Mouse (Mus musculus) c-Kit-positive CD71-negative TER-119-negative erythroid progenitor cells, embryonic 14.5 days (primary cell): ENCODE data around the gene Snx30.
A peak's percentile ranks its signal among the peaks of the same experiment; 100 is the strongest.
"Not testable (repeated sequence)": the region's sequence is repeated elsewhere in the genome, so short reads cannot be mapped to it uniquely, and the experiment has no call there.

Source experiments
- DNase-seq: peaks from one replicate; pipeline ENCODE4 v3.0.0-alpha.2; 2013; ENCODE audit warnings: low read depth

Snx30 gene

GRCm38 (mm10) chr4:59805181-59805967, at the start of gene Snx30:
Gene Snx30 (plus strand): TSS chr4:59805840.
- peak; percentile 82 for DNase-seq

- no peak for DNase-seq
Observed at GRCm38 (mm10) chr4:59756332-59757082, 49.1 kb upstream of the Snx30 start.

GRCm38 (mm10) chr4:59757452-59758435, 47.9 kb upstream of the Snx30 start:
- no peak for DNase-seq

GRCm38 (mm10) chr4:59760016-59760415, 45.6 kb upstream of the Snx30 start:
- no peak for DNase-seq

GRCm38 (mm10) chr4:59760636-59761364, 44.8 kb upstream of the Snx30 start:
- DNase-seq: no peak

- no peak for DNase-seq
Observed at GRCm38 (mm10) chr4:59761365-59761729, 44.3 kb upstream of the Snx30 start.

- no peak for DNase-seq
Observed at GRCm38 (mm10) chr4:59764950-59765349, 40.7 kb upstream of the Snx30 start.

- no peak for DNase-seq
Observed at GRCm38 (mm10) chr4:59765385-59766005, 40.1 kb upstream of the Snx30 start.

GRCm38 (mm10) chr4:59767717-59768116, 37.9 kb upstream of the Snx30 start:
- no peak for DNase-seq

GRCm38 (mm10) chr4:59772171-59772879, 33.3 kb upstream of the Snx30 start:
- no peak for DNase-seq

GRCm38 (mm10) chr4:59777828-59778227, 27.8 kb upstream of the Snx30 start:
- DNase-seq: no peak

GRCm38 (mm10) chr4:59780568-59780967, 25.1 kb upstream of the Snx30 start:
- DNase-seq: no peak

- no peak for DNase-seq
Observed at GRCm38 (mm10) chr4:59782853-59783684, 22.6 kb upstream of the Snx30 start.

- DNase-seq: peak; percentile 98
Observed at GRCm38 (mm10) chr4:59783685-59784279, 21.9 kb upstream of the Snx30 start.

GRCm38 (mm10) chr4:59785412-59785811, 20.2 kb upstream of the Snx30 start:
- DNase-seq: no peak

- no peak for DNase-seq
Observed at GRCm38 (mm10) chr4:59786661-59787060, 19.0 kb upstream of the Snx30 start.

- no peak for DNase-seq
Observed at GRCm38 (mm10) chr4:59787126-59787525, 18.5 kb upstream of the Snx30 start.

GRCm38 (mm10) chr4:59789015-59789414, 16.6 kb upstream of the Snx30 start:
- no peak for DNase-seq

GRCm38 (mm10) chr4:59793626-59794025, 12.0 kb upstream of the Snx30 start:
- not testable (repeated sequence) for DNase-seq
